ENCODE assay signal across 8 mouse cellular contexts in genomic region chr11:5114931-5115581, GRCm38 (mm10). TPM values are rescaled to one million over a fixed set of nuclear protein-coding genes. Genes with fewer than 3 reads are reported as not detected.
A peak's percentile ranks its signal among the peaks of the same experiment; 100 is the strongest.
DNase-seq lines count a peak whose midpoint lies in the region; ATAC-seq and TF ChIP-seq lines count a peak whose summit lies in the region.

No protein-coding gene starts in this region.

- H3K9me3 ChIP-seq in hindbrain, embryonic 11.5 days (ENCODE audit: control insufficient read depth, low read length), result no peaks in the 10 kb centered on the region
- H3K9me3 ChIP-seq in lung, postnatal 0 days (ENCODE audit: low read length), result no peaks in the 10 kb centered on the region

- peak; percentile 51 for ATAC-seq in hindbrain, embryonic 11.5 days (ENCODE audit: low FRiP score)
- peak; percentile 81 for ATAC-seq in lung, postnatal 0 days

- TF ChIP-seq EP300 in lung, postnatal 0 days (IDR thresholded peaks at IDR 0.05), result no peak

- no peak overlapping the region for H3K4me2 ChIP-seq in hindbrain, embryonic 11.5 days (replicated peaks; ENCODE audit: low read depth, low read length)
- H3K4me2 ChIP-seq in lung, postnatal 0 days (replicated peaks; ENCODE audit: low read depth, low read length), result no peak overlapping the region

- H3K27ac ChIP-seq in hindbrain, embryonic 11.5 days (ENCODE audit: low read depth, low read length), result no peak overlapping the region
- no peak overlapping the region for H3K27ac ChIP-seq in lung, postnatal 0 days (ENCODE audit: low read length)

- H3K4me3 ChIP-seq in hindbrain, embryonic 11.5 days (ENCODE audit: low read depth, low read length), result no peak overlapping the region
- no peak overlapping the region for H3K4me3 ChIP-seq in lung, postnatal 0 days (ENCODE audit: low read depth, low read length)

- peak; percentile 69 for DNase-seq in Muller cell, postnatal 12 days (ENCODE audit: inconsistent ontology term)
- peak; percentile 79 for DNase-seq in cerebellum, adult 8-10 months
- peak; percentile 57 to 79 for DNase-seq in frontal cortex, postnatal 10 days (ENCODE audit: low spot score in 2 of 2)
- DNase-seq in hindbrain, embryonic 11.5 days (ENCODE audit: low spot score), result peak; percentile 94
- peak; percentile 80 for DNase-seq in layer of hippocampus, adult 9-11 months
- peak; percentile 91 for DNase-seq in lung, postnatal 0 days (ENCODE audit: low spot score)
- peak; percentile 96 for DNase-seq in retina, embryonic 14.5 days (ENCODE audit: low spot score)
- DNase-seq in thymus, postnatal 25 days, result peak; percentile 94

- peak; percentile 100 for TF ChIP-seq CTCF in lung, postnatal 0 days (IDR thresholded peaks at IDR 0.05)

- 26% methylated on average over 13 of the region's 13 CpGs for WGBS in hindbrain, embryonic 11.5 days
- 28% methylated on average over 13 of the region's 13 CpGs for WGBS in lung, postnatal 0 days

- H3K36me3 ChIP-seq in hindbrain, embryonic 11.5 days (ENCODE audit: control insufficient read depth, insufficient read depth, low read length), result no peaks in the 10 kb centered on the region
- no peaks in the 10 kb centered on the region for H3K36me3 ChIP-seq in lung, postnatal 0 days (ENCODE audit: insufficient read depth, low read length)

- no peaks in the 10 kb centered on the region for H3K4me1 ChIP-seq in hindbrain, embryonic 11.5 days (replicated peaks; ENCODE audit: control insufficient read depth, insufficient read depth, low read length)
- no peaks in the 10 kb centered on the region for H3K4me1 ChIP-seq in lung, postnatal 0 days (ENCODE audit: insufficient read depth, low read depth, low read length)

- H3K27me3 ChIP-seq in hindbrain, embryonic 11.5 days (ENCODE audit: control insufficient read depth, insufficient read depth, low read length), result no peaks in the 10 kb centered on the region
- no peaks in the 10 kb centered on the region for H3K27me3 ChIP-seq in lung, postnatal 0 days (replicated peaks; ENCODE audit: insufficient read depth, low read length)

- H3K9ac ChIP-seq in hindbrain, embryonic 11.5 days (ENCODE audit: low read depth, low read length), result no peak overlapping the region
- H3K9ac ChIP-seq in lung, postnatal 0 days (replicated peaks; ENCODE audit: low read depth), result no peak overlapping the region

RNA-seq across cellular contexts. Expression of gene Ewsr1, which starts 16.0 kb away (rescaled TPM):
- polyA plus RNA-seq in hindbrain, embryonic 11.5 days (2014; fragmentation: Nextera tagmentation; extraction: Ambion mirVana), result 430 and 463 TPM in 2 replicates
- 274 and 290 TPM in 2 replicates for polyA plus RNA-seq in lung, postnatal 0 days (2015; fragmentation: Nextera tagmentation; extraction: Ambion mirVana)

RNA-seq across cellular contexts. Expression of gene Rhbdd3, which starts 16.3 kb away (rescaled TPM):
- polyA plus RNA-seq in hindbrain, embryonic 11.5 days (2014; fragmentation: Nextera tagmentation; extraction: Ambion mirVana), result 17.3 and 18.2 TPM in 2 replicates
- 17.0 and 19.4 TPM in 2 replicates for polyA plus RNA-seq in lung, postnatal 0 days (2015; fragmentation: Nextera tagmentation; extraction: Ambion mirVana)

RNA-seq across cellular contexts. Expression of gene Emid1, which starts 37.0 kb away (rescaled TPM):
- polyA plus RNA-seq in hindbrain, embryonic 11.5 days (2014; fragmentation: Nextera tagmentation; extraction: Ambion mirVana), result 19.2 and 22.7 TPM in 2 replicates
- polyA plus RNA-seq in lung, postnatal 0 days (2015; fragmentation: Nextera tagmentation; extraction: Ambion mirVana), result 63.3 and 67.5 TPM in 2 replicates

RNA-seq across cellular contexts. Expression of gene Gas2l1, which starts 49.9 kb away (rescaled TPM):
- polyA plus RNA-seq in hindbrain, embryonic 11.5 days (2014; fragmentation: Nextera tagmentation; extraction: Ambion mirVana), result 23.0 and 24.8 TPM in 2 replicates
- polyA plus RNA-seq in lung, postnatal 0 days (2015; fragmentation: Nextera tagmentation; extraction: Ambion mirVana), result 31.2 and 33.3 TPM in 2 replicates

RNA-seq across cellular contexts. Expression of gene Rasl10a, which starts 57.1 kb away (rescaled TPM):
- polyA plus RNA-seq in hindbrain, embryonic 11.5 days (2014; fragmentation: Nextera tagmentation; extraction: Ambion mirVana), result 0.40 and 0.46 TPM in 2 replicates
- 2.3 and 2.5 TPM in 2 replicates for polyA plus RNA-seq in lung, postnatal 0 days (2015; fragmentation: Nextera tagmentation; extraction: Ambion mirVana)
